Mouse (Mus musculus): Measurements from ENCODE around the gene Fam20a.

DNA sequence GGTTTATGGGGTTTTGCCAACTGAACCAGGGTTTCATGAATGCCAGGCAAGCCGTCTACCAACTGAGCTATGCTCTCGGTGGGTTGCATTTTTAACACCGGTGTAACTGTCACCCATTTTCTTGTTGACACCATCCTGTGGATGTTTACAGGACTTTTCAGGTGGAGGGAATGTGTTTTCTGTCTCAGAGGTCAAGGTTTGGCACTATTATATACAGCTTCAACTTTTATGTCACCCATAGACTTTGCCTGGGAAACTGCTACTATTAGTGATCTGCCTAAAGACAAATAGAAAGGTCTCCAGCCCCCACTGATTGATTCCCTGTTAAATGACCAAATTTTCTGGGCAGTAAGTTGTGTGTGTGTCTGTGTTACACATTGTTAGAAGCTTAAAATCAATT lies 2.7 kb downstream of the Fam20a start:
- TF ChIP-seq CTCF (IDR thresholded peaks at IDR 0.05; ENCODE audit: extremely low read depth, insufficient read length, insufficient replicate concordance, low read depth, low read length) (no peak), POLR2A (IDR thresholded peaks at IDR 0.05; ENCODE audit: low read depth, low read length) (no peak)

All from small intestine, adult 2 months (tissue).